Mouse (Mus musculus) stomach, embryonic 14.5 days (tissue): Measurements from ENCODE around the gene A930018P22Rik. TPM values are rescaled to one million over a fixed set of nuclear protein-coding genes. Genes with fewer than 3 reads are reported as not detected.
"Not testable (repeated sequence)": the region's sequence is repeated elsewhere in the genome, so short reads cannot be mapped to it uniquely, and the experiment has no call there.

Experiments used
- ATAC-seq: fragments of 200-750 bp; cut with Nextera tagmentation; 2 replicates; pipeline ENCODE4 v1.8.0; 2017; ENCODE audit warnings: low read depth, moderate TSS enrichment; ENCODE audit not compliant: insufficient number of reproducible peaks, insufficient read depth, low FRiP score
- H3K27ac ChIP-seq: fragments of 300-500 bp; sonication (generic); 2 replicates; pipeline ENCODE4 v1.5.1; 2014; ENCODE audit warnings: mild to moderate bottlenecking, low read length, moderate library complexity, mixed read lengths
- H3K27me3 ChIP-seq: fragments of 300-500 bp; sonication (generic); 2 replicates; pipeline ENCODE4 v1.6.1; 2014; ENCODE audit warnings: low read length, control low read depth, mixed read lengths; ENCODE audit not compliant: control insufficient read depth, insufficient read depth
- H3K36me3 ChIP-seq: fragments of 300-500 bp; sonication (generic); 2 replicates; pipeline ENCODE4 v1.6.1; 2014; ENCODE audit warnings: mild to moderate bottlenecking, control low read depth, low read length, moderate library complexity, mixed read lengths; ENCODE audit not compliant: control insufficient read depth, insufficient read depth
- H3K4me1 ChIP-seq: fragments of 300-500 bp; sonication (generic); 2 replicates; pipeline ENCODE4 v1.6.1; 2014; ENCODE audit warnings: low read length, control low read depth, mixed read lengths; ENCODE audit not compliant: control insufficient read depth, insufficient read depth
- H3K4me2 ChIP-seq: fragments of 300-500 bp; sonication (generic); replicated peaks from 2 replicates; pipeline ENCODE4 v1.6.1; 2014; ENCODE audit warnings: low read depth, low read length, control low read depth
- H3K4me3 ChIP-seq: fragments of 300-500 bp; sonication (generic); 2 replicates; pipeline ENCODE4 v1.5.1; 2014; ENCODE audit warnings: low read depth, low read length, control low read depth
- H3K9ac ChIP-seq: fragments of 300-500 bp; sonication (generic); replicated peaks from 2 replicates; pipeline ENCODE4 v1.6.1; 2014; ENCODE audit warnings: low read depth, mild to moderate bottlenecking, control low read depth, low read length, moderate library complexity, mixed read lengths
- H3K9me3 ChIP-seq: fragments of 300-500 bp; sonication (generic); 2 replicates; pipeline ENCODE4 v1.6.1; 2016; ENCODE audit warnings: low read depth, low read length, control low read depth; ENCODE audit not compliant: control insufficient read depth
- WGBS: fragments of 180-500 bp; shearing (Covaris S2); extraction: QIAGEN DNeasy Blood & Tissue Kit; methylation state at CpG from one replicate; pipeline ENCODE4 v1.1.7; 2014; 5-methylcytosine and 5-hydroxymethylcytosine counted together
- polyA plus RNA-seq: library from polyadenylated mRNA; unstranded; fragments of >200 nt; fragmentation: Nextera tagmentation; extraction: Ambion mirVana; gene quantifications from 2 replicates; pipeline ENCODE4 v1.2.1, GENCODE M21; 2014

Gene A930018P22Rik
- polyA plus RNA-seq, 1 experiment from 2014 or later: not detected

DNA sequence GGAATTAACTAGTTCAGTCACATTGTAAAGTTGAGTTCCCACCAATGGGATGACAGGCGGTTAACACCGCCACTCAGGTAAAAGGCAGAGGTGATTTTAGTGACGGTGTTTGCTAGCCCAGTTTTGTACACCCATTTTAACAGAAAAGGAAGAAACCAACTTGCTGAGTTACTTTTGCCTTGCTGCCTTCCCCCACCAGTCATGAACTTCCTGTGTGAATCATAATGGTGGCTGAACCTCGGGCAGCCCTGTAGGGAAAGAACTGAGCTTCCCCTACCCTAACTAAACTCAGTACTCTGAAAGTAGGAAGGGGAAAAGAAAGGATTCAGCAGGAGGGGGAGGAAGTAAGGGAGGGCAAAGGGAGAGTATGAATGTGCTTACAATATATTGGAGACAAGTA lies 12.5 kb upstream of the A930018P22Rik start:
- Histone ChIP-seq H3K4me2 (no peak overlapping the region), H3K27me3 (no peaks in the 10 kb centered on the region), H3K36me3 (no peaks in the 10 kb centered on the region), H3K9me3 (no peaks in the 10 kb centered on the region), H3K27ac (no peak overlapping the region), H3K4me1 (no peaks in the 10 kb centered on the region), H3K9ac (no peak overlapping the region), H3K4me3 (no peak overlapping the region)
- 86% methylated on average over 4 of the region's 4 CpGs for WGBS
- ATAC-seq: no peak

DNA sequence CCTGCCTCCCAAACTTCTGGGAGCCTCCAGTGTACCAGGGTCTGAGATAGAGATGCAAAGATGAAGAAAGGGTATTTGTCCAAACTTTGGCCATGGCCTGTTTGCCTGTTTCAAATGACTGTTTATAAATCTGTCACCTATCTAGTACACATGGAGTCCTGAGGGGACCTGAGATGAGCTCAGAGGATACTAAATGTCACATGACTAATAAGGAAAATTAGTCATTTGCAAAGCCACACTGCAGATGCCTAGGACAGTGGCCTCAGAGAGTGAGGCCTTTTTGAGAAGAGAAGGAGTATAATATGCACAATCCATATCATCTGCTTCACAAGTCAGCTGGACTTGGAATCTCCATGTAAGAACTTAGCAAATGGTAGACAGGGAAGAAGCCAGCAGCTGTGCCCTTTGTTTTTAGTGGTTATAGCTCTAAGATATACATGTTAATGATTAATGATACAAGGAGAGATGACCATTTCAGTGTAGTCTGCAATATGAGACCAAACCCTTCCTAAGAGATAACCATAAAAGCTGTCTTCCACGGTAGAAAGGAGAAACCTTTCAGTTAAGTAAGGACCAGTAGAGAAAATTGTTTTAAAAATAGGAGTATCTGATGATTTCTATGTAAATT lies 11.3 kb upstream of the A930018P22Rik start:
- H3K4me2 ChIP-seq, H3K27ac ChIP-seq: not testable (repeated sequence)
- no CpG with 5 or more reads among the region's 1 CpGs for WGBS

DNA sequence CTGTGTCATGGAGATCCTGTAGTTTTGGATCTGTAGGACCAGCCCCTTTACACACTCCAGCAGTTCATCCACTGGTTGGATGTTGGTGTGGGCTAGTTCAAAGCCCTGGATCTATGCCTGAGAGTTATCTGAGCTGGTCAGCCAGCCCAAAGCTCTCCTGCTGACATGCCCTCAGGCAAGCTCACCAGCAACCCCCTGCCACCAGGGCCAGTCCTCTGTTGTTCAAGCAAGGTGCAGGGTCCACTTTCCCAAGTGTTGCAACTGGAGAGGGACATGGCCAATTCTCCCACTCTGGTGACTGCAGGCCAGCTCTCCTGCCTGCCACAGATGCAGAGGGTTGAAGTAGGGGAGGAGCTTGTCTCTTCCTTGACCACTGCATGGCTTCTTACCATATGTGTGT lies 9.0 kb upstream of the A930018P22Rik start:
- H3K36me3 ChIP-seq, H3K27me3 ChIP-seq, H3K27ac ChIP-seq, H3K4me3 ChIP-seq, H3K4me1 ChIP-seq, H3K9me3 ChIP-seq, ATAC-seq, H3K9ac ChIP-seq, H3K4me2 ChIP-seq: not testable (repeated sequence)

More for the DNA sequence above, 11.3 kb upstream of the A930018P22Rik start:
- not testable (repeated sequence) for H3K27me3 ChIP-seq, H3K9me3 ChIP-seq, H3K9ac ChIP-seq, H3K36me3 ChIP-seq, H3K4me1 ChIP-seq, H3K4me3 ChIP-seq, ATAC-seq

DNA sequence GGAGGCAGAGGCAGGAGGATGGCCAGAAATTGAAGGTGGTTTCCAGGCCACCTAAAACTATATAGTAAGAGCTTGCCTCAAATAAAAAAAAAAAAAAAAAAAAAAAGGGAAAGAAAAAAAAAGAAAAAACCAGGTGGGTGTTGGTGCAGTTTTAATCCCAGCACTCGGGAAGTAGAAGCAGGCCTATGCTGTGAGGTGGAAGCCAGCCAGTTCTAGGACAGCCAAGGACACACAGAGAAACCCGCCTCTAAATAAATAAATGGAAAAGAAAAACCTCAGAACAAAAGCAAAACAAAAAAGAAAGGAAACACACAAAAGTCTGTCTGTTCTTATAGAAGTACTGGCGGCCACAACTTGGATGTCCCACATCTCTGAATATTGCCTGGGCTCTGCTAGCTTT lies 7.7 kb upstream of the A930018P22Rik start:
- H3K4me3 ChIP-seq: no peak overlapping the region
- H3K36me3 ChIP-seq: no peaks in the 10 kb centered on the region
- no peaks in the 10 kb centered on the region for H3K4me1 ChIP-seq
- H3K9me3 ChIP-seq: no peaks in the 10 kb centered on the region
- H3K27me3 ChIP-seq: no peaks in the 10 kb centered on the region
- 78% methylated on average over 3 of the region's 3 CpGs for WGBS
- no peak overlapping the region for H3K27ac ChIP-seq
- no peak for ATAC-seq
- no peak overlapping the region for H3K4me2 ChIP-seq
- H3K9ac ChIP-seq: no peak overlapping the region

DNA sequence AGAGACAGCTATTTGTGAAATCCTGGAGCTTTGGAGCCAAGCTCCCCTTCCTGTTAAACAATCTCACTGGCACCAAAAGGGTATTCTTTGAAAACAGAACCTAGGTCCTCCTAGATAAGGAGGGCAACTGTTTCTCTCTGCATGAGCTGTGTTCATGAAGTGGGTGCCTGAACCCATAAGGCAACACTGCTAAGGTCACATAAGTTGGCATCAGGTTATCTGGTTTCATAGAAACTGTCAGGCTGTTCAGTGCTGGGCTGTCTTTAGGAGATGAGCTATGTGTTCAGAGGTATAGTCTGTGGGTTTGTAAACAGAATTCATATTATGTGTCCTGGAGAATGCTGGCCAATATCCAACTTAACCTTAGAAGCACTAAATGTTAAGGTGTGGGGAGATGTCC lies 5.4 kb upstream of the A930018P22Rik start:
- not testable (repeated sequence) for H3K4me2 ChIP-seq, H3K4me1 ChIP-seq, H3K36me3 ChIP-seq, H3K4me3 ChIP-seq, ATAC-seq, H3K9ac ChIP-seq, H3K27ac ChIP-seq, H3K9me3 ChIP-seq, H3K27me3 ChIP-seq

DNA sequence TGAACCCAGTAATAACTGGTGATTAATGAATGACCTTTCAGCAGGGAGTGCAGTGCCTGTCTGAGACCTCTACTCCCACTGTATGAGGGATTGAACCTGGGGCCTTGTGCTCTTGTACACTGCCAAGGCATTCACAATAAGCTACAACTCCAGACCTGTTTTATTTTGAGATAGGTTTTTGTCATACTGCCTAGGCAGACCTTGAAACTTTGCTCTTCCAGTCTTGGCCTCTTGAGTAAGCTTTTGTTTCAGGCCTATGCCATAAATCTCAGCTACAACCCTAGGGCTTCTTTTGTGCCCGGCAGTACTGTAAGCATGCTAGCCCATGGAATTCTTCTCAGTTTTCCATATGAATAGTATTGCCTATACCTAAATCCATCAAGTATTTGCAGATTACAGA lies 3.5 kb upstream of the A930018P22Rik start:
- no peak for ATAC-seq
- 57% methylated on average over 1 of the region's 1 CpGs for WGBS
- H3K27ac ChIP-seq: no peak overlapping the region

DNA sequence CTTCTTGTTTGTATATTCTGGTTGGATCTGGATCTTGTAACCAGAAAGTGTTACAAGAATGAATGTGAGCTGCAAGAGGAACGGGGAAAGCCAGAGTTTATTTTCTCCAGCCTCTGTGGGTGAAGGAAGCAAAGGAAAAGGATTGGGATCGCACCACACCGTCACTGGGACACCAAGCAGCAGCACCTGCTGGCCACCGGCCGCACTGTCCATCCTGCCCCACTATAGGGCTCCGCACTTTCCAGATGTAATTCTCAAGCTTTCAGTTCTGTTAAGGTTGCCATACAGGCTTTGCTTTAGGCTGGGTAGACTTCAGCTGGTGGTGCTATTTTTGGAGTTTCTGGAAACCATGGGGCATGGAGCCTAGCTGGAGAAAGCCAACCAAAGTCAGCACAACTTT lies 2.3 kb upstream of the A930018P22Rik start:
- no peaks in the 10 kb centered on the region for H3K36me3 ChIP-seq
- WGBS: 49% methylated on average over 6 of the region's 6 CpGs
- no peaks in the 10 kb centered on the region for H3K9me3 ChIP-seq
- H3K27ac ChIP-seq: no peak overlapping the region
- peaks cover 6% of the 10 kb centered on the region; the same call in 1 of the 2 replicates for H3K4me1 ChIP-seq
- H3K27me3 ChIP-seq: no peaks in the 10 kb centered on the region
- H3K9ac ChIP-seq: no peak overlapping the region
- no peak for ATAC-seq
- no peak overlapping the region for H3K4me2 ChIP-seq
- H3K4me3 ChIP-seq: no peak overlapping the region

More for the DNA sequence above, 3.5 kb upstream of the A930018P22Rik start:
- H3K4me3 ChIP-seq: no peak overlapping the region
- H3K36me3 ChIP-seq: no peaks in the 10 kb centered on the region
- no peaks in the 10 kb centered on the region for H3K9me3 ChIP-seq
- no peak overlapping the region for H3K4me2 ChIP-seq
- no peaks in the 10 kb centered on the region for H3K27me3 ChIP-seq
- H3K4me1 ChIP-seq: peaks cover 6% of the 10 kb centered on the region; the same call in 1 of the 2 replicates
- H3K9ac ChIP-seq: no peak overlapping the region

DNA sequence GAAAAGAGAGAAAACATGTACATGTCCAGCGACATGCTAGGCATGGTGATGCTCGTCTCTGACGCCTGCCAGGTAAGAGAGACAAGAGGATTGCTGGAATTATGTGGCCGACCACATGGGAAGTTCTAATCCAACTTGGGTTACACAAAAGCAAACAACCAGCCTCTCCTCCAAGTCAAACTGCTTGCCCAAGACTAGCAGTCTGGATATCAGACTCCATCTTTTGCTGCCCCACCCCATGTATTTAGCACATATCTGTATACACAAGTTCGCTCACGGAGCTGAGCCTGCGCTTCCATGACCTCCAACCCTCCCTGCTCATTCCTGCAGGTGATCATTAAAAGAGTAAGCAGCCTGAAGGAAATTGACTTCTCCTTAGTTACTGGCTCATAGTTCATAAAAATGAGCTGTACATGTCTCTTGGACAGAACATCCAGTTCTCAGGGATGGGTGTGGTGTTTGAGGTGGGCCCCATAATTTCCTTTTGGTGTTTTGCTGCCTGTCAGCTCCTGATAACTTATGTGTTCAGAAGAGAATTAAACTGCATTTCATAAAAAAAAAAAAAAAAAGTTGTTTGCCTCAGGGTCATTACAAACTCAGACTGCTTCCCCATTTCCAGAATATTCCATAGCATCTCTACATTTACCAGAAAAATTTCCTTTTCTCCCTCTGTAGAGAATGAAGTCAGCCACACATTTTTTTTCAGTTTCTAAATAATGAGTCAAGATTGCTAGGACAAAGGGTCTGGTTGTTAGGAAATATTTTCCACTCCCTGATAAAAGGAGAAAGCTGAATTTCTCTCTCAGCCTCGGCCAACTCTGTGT lies 676 bp upstream of the A930018P22Rik start:
- peaks cover 6% of the 10 kb centered on the region; the same call in 1 of the 2 replicates for H3K4me1 ChIP-seq
- WGBS: 63% methylated on average over 8 of the region's 8 CpGs
- no peaks in the 10 kb centered on the region for H3K27me3 ChIP-seq
- ATAC-seq: no peak
- no peaks in the 10 kb centered on the region for H3K36me3 ChIP-seq
- H3K9ac ChIP-seq: no peak overlapping the region
- H3K4me2 ChIP-seq: peak overlapping the region; percentile 94
- H3K4me3 ChIP-seq: peak overlapping the region; percentile 67
- H3K9me3 ChIP-seq: no peaks in the 10 kb centered on the region
- 0 out of 2 replicates have a peak overlapping the region, but pooled peaks have one; percentile 7 for H3K27ac ChIP-seq
